Mouse (Mus musculus): Measurements from ENCODE around the gene Haus5.

DNA sequence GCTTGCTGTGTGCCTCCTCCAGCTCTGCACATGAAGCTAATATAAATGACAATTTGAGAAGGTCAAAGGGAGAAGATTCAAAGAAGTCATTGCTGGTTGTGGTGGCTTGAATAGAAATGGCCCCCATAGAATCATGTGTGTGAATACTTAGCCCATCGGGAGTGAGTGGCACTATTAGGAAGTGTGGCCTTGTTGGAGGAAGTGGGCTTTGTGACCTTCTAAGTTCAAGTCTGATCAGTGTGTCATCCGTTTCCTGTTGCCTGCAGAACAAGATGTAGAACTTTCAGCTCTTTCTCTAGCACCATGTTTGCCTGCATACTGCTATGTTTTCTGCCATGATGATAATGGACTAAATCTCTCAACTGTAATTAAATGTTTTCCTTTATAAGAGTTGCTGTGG lies 18.6 kb upstream of the Haus5 start:
- TF ChIP-seq CTCF (IDR thresholded peaks at IDR 0.05; ENCODE audit: insufficient read depth, low read depth, low read length) (no peak), POLR2A (IDR thresholded peaks at IDR 0.05; ENCODE audit: insufficient read depth, low read depth, low read length) (no peak)
